Mouse (Mus musculus): Measurements from ENCODE around the gene Fgd2. TPM values are rescaled to one million over a fixed set of nuclear protein-coding genes. Genes with fewer than 3 reads are reported as not detected.

Fgd2 gene
- total and polyA plus RNA-seq, 2 experiments from 2014 or later, result 10.9 to 14.7 TPM

DNA sequence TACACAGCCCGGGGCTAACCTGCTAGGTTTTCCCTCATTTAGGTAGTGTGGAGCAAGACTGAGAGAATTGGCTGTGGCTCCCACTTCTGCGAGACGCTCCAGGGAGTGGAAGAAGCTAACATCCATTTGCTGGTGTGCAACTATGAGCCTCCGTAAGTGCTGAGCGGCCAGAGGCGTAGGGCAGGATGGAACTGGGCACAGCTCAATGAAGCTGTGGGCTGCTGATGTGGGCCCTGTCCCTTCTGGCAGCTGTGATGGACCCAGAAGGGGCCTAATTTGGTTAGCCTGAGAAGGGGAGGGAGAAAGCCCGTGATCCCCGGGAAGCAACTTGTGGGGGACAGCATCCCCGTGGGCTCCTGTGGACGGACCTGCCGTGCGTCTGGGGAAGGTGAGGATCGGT is 34.9 kb upstream of the Fgd2 start:
- Histone ChIP-seq H3K9ac (replicated peaks; ENCODE audit: low read length) (no peak overlapping the region), H3K27me3 (ENCODE audit: insufficient read depth, low read length) (no peaks in the 10 kb centered on the region; the same call in 1 of the 2 replicates), H3K27ac (peak overlapping the region; percentile 60; the same call in 1 of the 2 replicates), H3K9me3 (ENCODE audit: low read length) (no peaks in the 10 kb centered on the region), H3K4me2 (ENCODE audit: low read depth, low read length) (no peak overlapping the region), H3K4me3 (ENCODE audit: low read length) (no peak overlapping the region), H3K36me3 (ENCODE audit: insufficient read depth, low read length) (no peaks in the 10 kb centered on the region; the same call in 1 of the 2 replicates), H3K4me1 (ENCODE audit: insufficient read depth, low read length) (peaks cover 16% of the 10 kb centered on the region)
- DNase-seq (ENCODE audit: low spot score), result no peak
- WGBS, result 42% methylated on average over 13 of the region's 13 CpGs
- TF ChIP-seq CTCF (IDR thresholded peaks at IDR 0.05; ENCODE audit: low read depth), result no peak
- no peak for ATAC-seq

DNA sequence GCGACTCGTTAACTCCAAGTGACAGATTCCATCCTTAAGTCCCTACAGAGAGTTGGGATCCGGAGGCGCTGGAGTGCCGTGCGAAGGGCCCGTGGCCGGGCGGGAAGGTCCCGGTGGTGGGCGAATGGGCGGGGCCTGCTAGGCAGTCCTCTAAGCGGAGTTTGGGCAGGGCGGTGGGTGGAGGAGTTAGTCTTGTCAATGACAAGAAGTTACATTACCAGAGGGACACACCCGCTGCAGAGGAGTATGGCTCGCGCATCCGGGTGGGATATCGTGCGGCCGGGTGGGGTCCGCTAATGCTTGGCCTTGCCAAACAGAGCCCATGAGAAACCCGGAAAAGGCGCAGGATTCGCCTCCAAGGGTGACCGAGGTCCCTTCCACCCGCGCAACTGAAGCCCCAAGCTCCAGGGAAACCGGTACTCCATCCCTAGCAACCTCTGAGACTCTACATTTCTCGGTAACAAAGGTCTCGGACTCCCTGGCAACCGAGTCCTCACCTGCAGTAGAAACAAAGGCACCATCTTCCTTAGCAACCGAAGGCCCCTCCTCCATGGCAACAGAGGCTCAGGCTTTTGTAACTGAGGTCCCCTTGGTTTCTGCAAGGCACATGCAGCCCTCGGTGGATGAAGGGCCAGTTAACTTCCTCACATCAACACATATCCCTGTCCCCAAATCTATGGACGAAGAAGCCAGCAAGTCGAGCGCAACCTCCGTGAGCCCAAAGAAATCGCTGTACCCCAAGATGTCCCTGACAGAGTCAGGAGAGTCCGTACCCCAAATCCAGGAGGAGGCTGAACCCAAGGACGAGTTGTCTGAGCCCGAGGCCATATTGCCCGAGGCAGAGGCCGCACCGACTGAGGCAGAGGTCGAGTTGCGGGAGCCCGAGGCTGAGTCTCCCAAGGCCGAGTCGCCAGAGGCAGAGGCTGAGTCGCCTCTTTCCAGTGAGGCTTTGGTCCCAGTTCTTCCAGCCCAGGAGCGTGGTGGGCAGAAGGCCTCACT is 33.9 kb upstream of the Fgd2 start:
- no peak for TF ChIP-seq CTCF (IDR thresholded peaks at IDR 0.05; ENCODE audit: low read depth)
- H3K36me3 ChIP-seq (ENCODE audit: insufficient read depth, low read length), result peaks cover 6% of the 10 kb centered on the region; the same call in 1 of the 2 replicates
- peak overlapping the region; percentile 53 for H3K4me2 ChIP-seq (ENCODE audit: low read depth, low read length)
- ATAC-seq (peak; percentile 41; the same call in 1 of the 2 replicates), DNase-seq (ENCODE audit: low spot score) (peak; percentile 73)
- H3K9me3 ChIP-seq (ENCODE audit: low read length), result no peaks in the 10 kb centered on the region
- WGBS, result 11% methylated on average over 52 of the region's 52 CpGs
- no peaks in the 10 kb centered on the region; the same call in 1 of the 2 replicates for H3K27me3 ChIP-seq (ENCODE audit: insufficient read depth, low read length)
- peaks cover 19% of the 10 kb centered on the region for H3K4me1 ChIP-seq (ENCODE audit: insufficient read depth, low read length)
- H3K27ac ChIP-seq, result peak overlapping the region; percentile 60
- H3K4me3 ChIP-seq (ENCODE audit: low read length), result peak overlapping the region; percentile 19
- peak overlapping the region; percentile 28; the same call in 1 of the 2 replicates for H3K9ac ChIP-seq (replicated peaks; ENCODE audit: low read length)

- Histone ChIP-seq H3K4me1 (ENCODE audit: insufficient read depth, low read length) (peaks cover 20% of the 10 kb centered on the region), H3K4me2 (ENCODE audit: low read depth, low read length) (no peak overlapping the region), H3K27me3 (ENCODE audit: insufficient read depth, low read length) (no peaks in the 10 kb centered on the region), H3K36me3 (ENCODE audit: insufficient read depth, low read length) (peaks cover 14% of the 10 kb centered on the region), H3K4me3 (ENCODE audit: low read length) (no peak overlapping the region), H3K9ac (replicated peaks; ENCODE audit: low read length) (no peak overlapping the region), H3K9me3 (ENCODE audit: low read length) (no peaks in the 10 kb centered on the region), H3K27ac (no peak overlapping the region)
- TF ChIP-seq CTCF (IDR thresholded peaks at IDR 0.05; ENCODE audit: low read depth), result no peak
- DNase-seq (ENCODE audit: low spot score), result no peak
- no peak for ATAC-seq
- 66% methylated on average over 9 of the region's 9 CpGs for WGBS
Measured at GRCm38 (mm10) chr17:29327691-29328090, 33.0 kb upstream of the Fgd2 start.

- H3K27me3 ChIP-seq (ENCODE audit: insufficient read depth, low read length), result no peaks in the 10 kb centered on the region
- no peak overlapping the region for H3K4me3 ChIP-seq (ENCODE audit: low read length)
- no peak for DNase-seq (ENCODE audit: low spot score)
- H3K9ac ChIP-seq (replicated peaks; ENCODE audit: low read length), result no peak overlapping the region
- no peak for TF ChIP-seq CTCF (IDR thresholded peaks at IDR 0.05; ENCODE audit: low read depth)
- H3K36me3 ChIP-seq (ENCODE audit: insufficient read depth, low read length), result peaks cover 28% of the 10 kb centered on the region
- H3K9me3 ChIP-seq (ENCODE audit: low read length), result no peaks in the 10 kb centered on the region
- no peak overlapping the region for H3K4me2 ChIP-seq (ENCODE audit: low read depth, low read length)
- ATAC-seq, result no peak
- 85% methylated on average over 3 of the region's 3 CpGs for WGBS
- H3K27ac ChIP-seq, result peak overlapping the region; percentile 74
- peaks cover 20% of the 10 kb centered on the region for H3K4me1 ChIP-seq (ENCODE audit: insufficient read depth, low read length)
Measured at GRCm38 (mm10) chr17:29330221-29330620, 30.5 kb upstream of the Fgd2 start.

GRCm38 (mm10) chr17:29330671-29331410 is 29.9 kb upstream of the Fgd2 start:
- peak overlapping the region; percentile 74 for H3K27ac ChIP-seq
- ATAC-seq (peak; percentile 55), DNase-seq (ENCODE audit: low spot score) (peak; percentile 72)
- no peaks in the 10 kb centered on the region for H3K27me3 ChIP-seq (ENCODE audit: insufficient read depth, low read length)
- peaks cover 34% of the 10 kb centered on the region for H3K36me3 ChIP-seq (ENCODE audit: insufficient read depth, low read length)
- no peak overlapping the region for H3K4me2 ChIP-seq (ENCODE audit: low read depth, low read length)
- H3K9me3 ChIP-seq (ENCODE audit: low read length), result no peaks in the 10 kb centered on the region
- peaks cover 20% of the 10 kb centered on the region for H3K4me1 ChIP-seq (ENCODE audit: insufficient read depth, low read length)
- 28% methylated on average over 5 of the region's 5 CpGs for WGBS
- TF ChIP-seq CTCF (IDR thresholded peaks at IDR 0.05; ENCODE audit: low read depth), result peak; percentile 41; the same call in 1 of the 2 replicates
- H3K4me3 ChIP-seq (ENCODE audit: low read length), result no peak overlapping the region
- H3K9ac ChIP-seq (replicated peaks; ENCODE audit: low read length), result no peak overlapping the region

DNA sequence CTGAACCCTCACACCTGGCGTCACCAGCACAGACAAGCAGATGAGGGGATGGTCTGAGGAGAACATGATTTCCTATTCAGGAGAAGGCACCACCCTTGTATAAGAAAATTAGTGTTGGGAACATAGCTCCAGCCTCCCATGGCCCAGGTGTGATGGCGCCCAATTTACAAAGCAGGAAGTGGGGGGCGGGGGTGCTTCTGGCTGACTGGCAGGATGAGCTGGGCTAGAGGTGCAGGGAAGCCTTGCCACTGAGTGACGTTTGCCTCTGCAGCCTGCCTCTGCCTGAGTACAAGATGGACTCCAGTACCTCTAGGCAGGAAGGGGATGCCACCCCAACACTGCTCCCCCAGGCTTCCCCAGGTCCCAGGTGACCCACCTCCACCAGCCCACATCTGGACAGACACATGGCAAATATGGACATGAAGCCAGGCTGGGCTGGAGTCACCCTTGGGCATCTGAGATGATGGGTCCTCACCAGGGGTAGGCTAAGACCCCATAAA is 28.5 kb upstream of the Fgd2 start:
- no peak for DNase-seq (ENCODE audit: low spot score)
- Histone ChIP-seq H3K4me2 (ENCODE audit: low read depth, low read length) (no peak overlapping the region), H3K4me1 (ENCODE audit: insufficient read depth, low read length) (peaks cover 7% of the 10 kb centered on the region), H3K9ac (replicated peaks; ENCODE audit: low read length) (no peak overlapping the region), H3K27me3 (ENCODE audit: insufficient read depth, low read length) (no peaks in the 10 kb centered on the region), H3K4me3 (ENCODE audit: low read length) (no peak overlapping the region), H3K27ac (0 out of 2 replicates have a peak overlapping the region, but pooled peaks have one; percentile 69), H3K36me3 (ENCODE audit: insufficient read depth, low read length) (peaks cover 43% of the 10 kb centered on the region), H3K9me3 (ENCODE audit: low read length) (no peaks in the 10 kb centered on the region)
- WGBS, result 95% methylated on average over 4 of the region's 4 CpGs
- TF ChIP-seq CTCF (IDR thresholded peaks at IDR 0.05; ENCODE audit: low read depth), result no peak
- no peak for ATAC-seq

Data from hindbrain, postnatal 0 days (tissue).